In genomic region chr9:99873721-99874120, GRCm38 (mm10) we compare ENCODE assay signal across 26 mouse cellular contexts. TPM values are rescaled to one million over a fixed set of nuclear protein-coding genes. Genes with fewer than 3 reads are reported as not detected.
DNase-seq lines count a peak whose midpoint lies in the region; ATAC-seq and TF ChIP-seq lines count a peak whose summit lies in the region.
"Had no signal": no experiment of that assay in that cellular context is flagged by ENCODE, and none has a peak within 500 bp of the region (broad histone marks: within the 10 kb centered on the region; RNA-seq: fewer than 3 reads in every experiment).

No protein-coding gene starts in this region.

- no peak overlapping the region for H3K9ac ChIP-seq in forebrain, postnatal 0 days
- H3K9ac ChIP-seq in forebrain, embryonic 15.5 days (replicated peaks) = no peak overlapping the region
- no peak overlapping the region for H3K9ac ChIP-seq in hindbrain, embryonic 15.5 days
- H3K9ac ChIP-seq in midbrain, embryonic 14.5 days (replicated peaks; ENCODE audit: low read length) = peak overlapping the region; percentile 68
- H3K9ac ChIP-seq: embryonic facial prominence, embryonic 13.5 days; heart, embryonic 13.5 days; liver, embryonic 15.5 days had no signal

- H3K27ac ChIP-seq in forebrain, postnatal 0 days (ENCODE audit: low read depth, low read length) = no peak overlapping the region
- no peak overlapping the region for H3K27ac ChIP-seq in forebrain, embryonic 15.5 days (replicated peaks)
- no peak overlapping the region for H3K27ac ChIP-seq in embryonic facial prominence, embryonic 10.5 days (replicated peaks)
- no peak overlapping the region for H3K27ac ChIP-seq in hindbrain, embryonic 15.5 days (replicated peaks)
- peak overlapping the region; percentile 91 for H3K27ac ChIP-seq in midbrain, embryonic 14.5 days (replicated peaks; ENCODE audit: low read depth, low read length)
- H3K27ac ChIP-seq: embryonic facial prominence, embryonic 13.5 days; gastrocnemius, adult 2 months; heart, embryonic 13.5 days; liver, embryonic 15.5 days; stomach, postnatal 0 days had no signal

- H3K9me3 ChIP-seq in forebrain, postnatal 0 days (ENCODE audit: low read length) = no peaks in the 10 kb centered on the region
- no peaks in the 10 kb centered on the region for H3K9me3 ChIP-seq in forebrain, embryonic 15.5 days
- H3K9me3 ChIP-seq in embryonic facial prominence, embryonic 10.5 days = no peaks in the 10 kb centered on the region
- no peaks in the 10 kb centered on the region for H3K9me3 ChIP-seq in hindbrain, embryonic 15.5 days
- H3K9me3 ChIP-seq in midbrain, embryonic 14.5 days (ENCODE audit: control insufficient read depth, low read length) = no peaks in the 10 kb centered on the region
- H3K9me3 ChIP-seq: embryonic facial prominence, embryonic 13.5 days; heart, embryonic 13.5 days; liver, embryonic 15.5 days had no signal

- H3K4me1 ChIP-seq in forebrain, postnatal 0 days (ENCODE audit: insufficient read depth) = no peaks in the 10 kb centered on the region
- H3K4me1 ChIP-seq in forebrain, embryonic 15.5 days = peaks cover 62% of the 10 kb centered on the region
- peaks cover 64% of the 10 kb centered on the region for H3K4me1 ChIP-seq in embryonic facial prominence, embryonic 10.5 days
- peaks cover 45% of the 10 kb centered on the region for H3K4me1 ChIP-seq in hindbrain, embryonic 15.5 days (replicated peaks)
- peaks cover 24% of the 10 kb centered on the region for H3K4me1 ChIP-seq in midbrain, embryonic 14.5 days (ENCODE audit: control insufficient read depth, insufficient read depth, low read length)
- H3K4me1 ChIP-seq: liver, embryonic 15.5 days had no signal

- peak; percentile 21 for DNase-seq in forebrain, postnatal 0 days
- peak; percentile 43 for DNase-seq in embryonic facial prominence, embryonic 10.5 days (ENCODE audit: low spot score)
- DNase-seq in midbrain, embryonic 14.5 days = peak; percentile 37
- DNase-seq in adrenal gland, postnatal 10 days = no peak
- DNase-seq in frontal cortex, postnatal 36 days (ENCODE audit: low spot score in 2 of 2) = no peak
- no peak for DNase-seq in natural killer cell, adult 2 months (ENCODE audit: low spot score in 2 of 2)
- DNase-seq: cerebellum, adult 2 months; cerebellum, postnatal 36 days; gastrocnemius, adult 2 months; heart, postnatal 4 days; kidney, adult 11 months; right cerebral cortex, postnatal 4 days had no signal

- no peaks in the 10 kb centered on the region for H3K36me3 ChIP-seq in forebrain, postnatal 0 days (ENCODE audit: insufficient read depth)
- no peaks in the 10 kb centered on the region for H3K36me3 ChIP-seq in forebrain, embryonic 15.5 days
- no peaks in the 10 kb centered on the region for H3K36me3 ChIP-seq in embryonic facial prominence, embryonic 10.5 days (replicated peaks)
- H3K36me3 ChIP-seq in hindbrain, embryonic 15.5 days = no peaks in the 10 kb centered on the region
- no peaks in the 10 kb centered on the region for H3K36me3 ChIP-seq in midbrain, embryonic 14.5 days (ENCODE audit: control insufficient read depth, insufficient read depth, low read length)
- H3K36me3 ChIP-seq: embryonic facial prominence, embryonic 13.5 days; heart, embryonic 13.5 days; liver, embryonic 15.5 days had no signal

- WGBS in forebrain, postnatal 0 days = 12% methylated on average over 2 of the region's 2 CpGs
- 9% methylated on average over 2 of the region's 2 CpGs for WGBS in forebrain, embryonic 15.5 days
- 4% methylated on average over 2 of the region's 2 CpGs for WGBS in embryonic facial prominence, embryonic 10.5 days
- WGBS in hindbrain, embryonic 15.5 days = 2% methylated on average over 2 of the region's 2 CpGs
- 3% methylated on average over 2 of the region's 2 CpGs for WGBS in midbrain, embryonic 14.5 days

- no peak for ATAC-seq in forebrain, postnatal 0 days
- no peak for ATAC-seq in forebrain, embryonic 15.5 days (replicated peaks)
- no peak for ATAC-seq in hindbrain, embryonic 15.5 days (ENCODE audit: low FRiP score, low read depth)
- no peak for ATAC-seq in midbrain, embryonic 14.5 days (ENCODE audit: low FRiP score, low TSS enrichment)
- ATAC-seq: lung, postnatal 0 days had no signal

- TF ChIP-seq CTCF in forebrain, postnatal 0 days (IDR thresholded peaks at IDR 0.05; ENCODE audit: low read depth) = no peak

- H3K27me3 ChIP-seq in forebrain, postnatal 0 days (ENCODE audit: insufficient read depth, low read length) = peaks cover 86% of the 10 kb centered on the region
- H3K27me3 ChIP-seq in forebrain, embryonic 15.5 days = peaks cover 92% of the 10 kb centered on the region
- H3K27me3 ChIP-seq in embryonic facial prominence, embryonic 10.5 days (replicated peaks; ENCODE audit: low read depth, poor library complexity, severe bottlenecking) = peaks cover 100% of the 10 kb centered on the region
- H3K27me3 ChIP-seq in hindbrain, embryonic 15.5 days = peaks cover 86% of the 10 kb centered on the region
- H3K27me3 ChIP-seq in midbrain, embryonic 14.5 days (ENCODE audit: control insufficient read depth, insufficient read depth, low read length) = peaks cover 86% of the 10 kb centered on the region
- H3K27me3 ChIP-seq: CH12.LX had no signal

- H3K4me2 ChIP-seq in forebrain, postnatal 0 days (ENCODE audit: low read depth) = no peak overlapping the region
- no peak overlapping the region for H3K4me2 ChIP-seq in forebrain, embryonic 15.5 days (replicated peaks)
- H3K4me2 ChIP-seq in hindbrain, embryonic 15.5 days = no peak overlapping the region
- H3K4me2 ChIP-seq in midbrain, embryonic 14.5 days (ENCODE audit: low read length) = peak overlapping the region; percentile 54
- H3K4me2 ChIP-seq: embryonic facial prominence, embryonic 13.5 days; heart, embryonic 13.5 days; liver, embryonic 15.5 days had no signal

- H3K4me3 ChIP-seq in forebrain, postnatal 0 days (ENCODE audit: low read depth, low read length) = no peak overlapping the region
- H3K4me3 ChIP-seq in forebrain, embryonic 15.5 days = no peak overlapping the region
- H3K4me3 ChIP-seq in embryonic facial prominence, embryonic 10.5 days = no peak overlapping the region
- peak overlapping the region; percentile 0; the same call in 1 of the 2 replicates for H3K4me3 ChIP-seq in hindbrain, embryonic 15.5 days
- H3K4me3 ChIP-seq in midbrain, embryonic 14.5 days (replicated peaks; ENCODE audit: low read depth, low read length) = peak overlapping the region; percentile 41
- H3K4me3 ChIP-seq: embryonic facial prominence, embryonic 13.5 days; gastrocnemius, adult 2 months; heart, embryonic 13.5 days; liver, embryonic 15.5 days had no signal

RNA-seq across cellular contexts. Expression of gene Sox14, which starts 2.2 kb away (rescaled TPM):
- total RNA-seq in forebrain, postnatal 0 days (2014; rRNA removed) = 1.2 and 2.0 TPM in 2 replicates
- polyA plus RNA-seq in forebrain, postnatal 0 days (2015; fragmentation: Nextera tagmentation; extraction: Ambion mirVana) = 0.39 and 2.1 TPM in 2 replicates
- 0.98 and 4.9 TPM in 2 replicates for polyA plus RNA-seq in forebrain, embryonic 15.5 days (2015; fragmentation: Nextera tagmentation; extraction: Ambion mirVana)
- polyA plus RNA-seq in embryonic facial prominence, embryonic 10.5 days (2016; fragmentation: Nextera tagmentation; extraction: Ambion mirVana) = 2.0 and 2.8 TPM in 2 replicates
- polyA plus RNA-seq in hindbrain, embryonic 15.5 days (2015; fragmentation: Nextera tagmentation; extraction: Ambion mirVana) = 11.0 and 15.3 TPM in 2 replicates
- polyA plus RNA-seq in midbrain, embryonic 14.5 days (2014; fragmentation: Nextera tagmentation; extraction: Ambion mirVana) = 94.9 TPM in 2 replicates
- total RNA-seq in adrenal gland, postnatal 10 days (2021) = not detected
- total RNA-seq: CH12.LX; gastrocnemius, adult 2 months; heart, postnatal 4 days; left cerebral cortex, postnatal 10 days; MEL; monocyte, adult 5-6 weeks; neutrophil, adult 5-6 weeks had no signal
- polyA plus RNA-seq: gonadal fat pad, adult 2 months; heart, embryonic 13.5 days; kidney, embryonic 16.5 days; liver, embryonic 15.5 days; lung, postnatal 0 days; stomach, postnatal 0 days had no signal

Comparison
In these comparisons a context has a peak if more than half of its experiments do, and no peak if none do; other contexts are left out.
1. DNase-seq: peak in forebrain, postnatal 0 days (single experiment), embryonic facial prominence, embryonic 10.5 days (single experiment) and midbrain, embryonic 14.5 days (single experiment); none in adrenal gland, postnatal 10 days (single experiment), frontal cortex, postnatal 36 days (0 of 2) and natural killer cell, adult 2 months (0 of 2).
2. H3K4me3 ChIP-seq: peak in hindbrain, embryonic 15.5 days (single experiment) and midbrain, embryonic 14.5 days (single experiment); none in forebrain, postnatal 0 days (single experiment), forebrain, embryonic 15.5 days (single experiment) and embryonic facial prominence, embryonic 10.5 days (single experiment).